Mouse (Mus musculus) liver, postnatal 0 days (tissue): ENCODE measurements around the gene Lgr6.

Source experiments
- CTCF ChIP-seq: sonication (generic); IDR thresholded peaks from 2 replicates; pipeline ENCODE4 v1.5.1; 2016; ENCODE audit warnings: antibody characterized with exemption, low read depth
- EP300 ChIP-seq: IDR thresholded peaks from 2 replicates; pipeline ENCODE4 v1.6.1; 2016; ENCODE audit warnings: antibody characterized with exemption, low read depth, mild to moderate bottlenecking

DNA sequence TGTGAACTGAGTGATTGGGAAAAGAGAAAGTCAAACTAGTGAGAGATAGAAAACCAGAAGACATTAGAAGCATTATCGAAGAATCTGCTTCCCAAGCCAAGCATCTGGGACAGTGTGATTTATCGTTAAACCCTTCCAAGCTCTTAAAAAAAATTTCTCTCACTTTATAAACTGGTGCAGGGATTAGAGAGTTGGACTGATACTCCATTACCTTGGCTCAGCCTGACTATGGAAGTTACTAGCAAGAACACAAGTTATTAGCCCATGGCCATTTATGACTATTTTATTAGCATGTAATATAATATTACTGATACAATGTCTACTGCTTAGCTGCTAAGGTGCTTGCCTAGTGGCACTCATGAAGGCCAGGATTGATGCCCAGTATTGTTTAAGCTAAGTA, 60.6 kb downstream of the Lgr6 start:
- TF ChIP-seq CTCF, result no peak
- TF ChIP-seq EP300, result no peak
